Mouse (Mus musculus) heart, postnatal 25 days (tissue): ENCODE data around the gene Mterf2. TPM values are rescaled to one million over a fixed set of nuclear protein-coding genes. Genes with fewer than 3 reads are reported as not detected.
A peak's percentile ranks its signal among the peaks of the same experiment; 100 is the strongest.

Experiments
- DNase-seq: peaks from one replicate; pipeline ENCODE4 v3.0.0; 2022; ENCODE audit warnings: low spot score
- intact Hi-C: fragments of 180-260 bp; cut with DNase I; formaldehyde crosslinking; loops from one replicate; pipeline ENCODE4 v1.15.1; 2025
- total RNA-seq, 2 experiments: library from RNA; stranded (reverse); gene quantifications; 2 replicates each; pipeline ENCODE4 v1.2.3; 2021

Mterf2 gene
- 10 to 100 TPM; 21.5 to 24.3 TPM for total RNA-seq

DNA sequence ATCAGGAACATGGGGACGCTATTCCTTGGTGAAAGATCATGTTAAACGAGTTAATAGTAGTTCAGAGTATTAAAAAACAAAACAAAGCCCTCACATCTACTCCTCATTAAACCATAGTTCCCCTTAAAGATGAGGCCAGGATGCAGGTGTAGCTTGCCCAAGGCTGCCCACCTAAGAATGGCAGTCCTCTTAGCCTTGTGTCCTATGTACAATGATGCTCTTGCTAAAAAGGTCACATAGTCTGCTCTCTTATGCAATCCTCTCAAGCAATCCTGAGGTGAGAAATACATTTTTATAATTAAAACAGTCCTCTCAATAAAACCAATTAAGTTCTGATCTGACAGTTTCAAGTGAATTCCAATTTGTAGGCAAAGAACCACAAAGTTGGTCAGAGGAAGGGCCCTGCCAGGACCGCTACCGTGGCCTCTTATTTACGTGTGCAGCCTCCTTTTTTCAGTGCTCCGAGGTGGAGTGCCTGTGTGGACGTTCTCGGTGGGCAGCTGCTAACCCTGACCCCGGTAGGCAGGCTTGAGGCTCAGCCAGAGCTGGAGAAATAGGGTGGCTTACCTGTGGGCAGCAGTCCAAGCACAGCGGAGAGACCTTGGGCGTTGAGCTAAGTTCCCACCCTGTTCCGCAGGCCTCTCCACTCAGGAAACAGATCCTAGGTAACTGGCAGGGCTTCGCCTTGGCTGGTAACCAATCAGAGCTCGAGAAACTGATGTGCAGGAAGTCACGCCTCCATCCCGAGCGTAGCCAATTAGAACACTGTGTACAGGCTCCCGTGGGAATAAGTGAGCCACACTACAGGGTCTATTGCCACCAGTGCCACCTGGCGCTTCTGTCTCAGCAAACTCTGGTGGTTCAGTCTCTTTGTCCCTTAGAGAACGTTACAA lies at the start of gene Mterf2:
TSS of gene Mterf2 (minus strand) at position 633 of the 893 bp plus-strand sequence.
- intact Hi-C loops, result loop anchor here (2.0 to 10.0 kb wide), 2 partner anchors 25 to 483 kb away; partner anchors contain the start of genes Fhl4 and Tmem263

DNA sequence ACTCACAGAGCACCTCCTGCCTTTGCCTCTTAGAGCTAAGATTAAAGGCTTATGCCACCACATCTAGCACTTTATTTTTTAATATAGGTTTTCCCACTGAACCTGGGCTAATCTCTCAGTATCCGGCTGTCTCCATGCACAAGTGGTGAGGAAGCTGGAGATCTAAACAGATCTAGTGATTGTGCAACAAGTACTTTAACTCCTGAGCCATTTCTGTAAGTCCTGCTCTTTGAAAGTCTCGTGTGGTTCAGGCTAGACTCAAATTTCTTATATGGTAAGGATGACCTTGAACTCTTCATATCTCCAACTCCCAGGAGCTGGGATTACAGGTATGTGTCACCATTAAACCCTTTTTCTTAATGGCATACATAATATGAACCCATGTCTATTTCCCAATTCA lies 48.8 kb upstream of the Mterf2 start:
- no peak for DNase-seq
- intact Hi-C loops, result no loop called here

More for the DNA sequence above, at the start of gene Mterf2:
- DNase-seq, result peak; percentile 89

DNA sequence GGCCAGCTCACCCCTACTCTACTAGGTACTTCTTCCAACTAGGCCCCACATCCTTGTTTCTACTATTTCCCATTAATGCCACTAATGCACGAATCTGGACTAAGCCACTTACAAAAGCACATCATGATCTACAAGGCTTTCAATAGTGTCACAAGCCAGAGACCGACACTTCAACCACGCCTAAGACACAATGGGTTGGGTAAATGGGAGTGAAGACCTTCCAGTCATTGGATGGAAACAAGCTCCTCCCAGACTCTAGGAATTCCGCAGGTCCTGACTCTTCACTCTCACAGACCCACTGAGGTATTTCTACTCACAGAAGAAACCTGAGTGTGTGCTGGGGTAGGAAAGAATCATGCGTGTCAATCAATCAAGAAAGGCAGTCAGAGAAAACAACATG lies 37.5 kb upstream of the Mterf2 start:
- no peak for DNase-seq
- intact Hi-C loops, result no loop called here

DNA sequence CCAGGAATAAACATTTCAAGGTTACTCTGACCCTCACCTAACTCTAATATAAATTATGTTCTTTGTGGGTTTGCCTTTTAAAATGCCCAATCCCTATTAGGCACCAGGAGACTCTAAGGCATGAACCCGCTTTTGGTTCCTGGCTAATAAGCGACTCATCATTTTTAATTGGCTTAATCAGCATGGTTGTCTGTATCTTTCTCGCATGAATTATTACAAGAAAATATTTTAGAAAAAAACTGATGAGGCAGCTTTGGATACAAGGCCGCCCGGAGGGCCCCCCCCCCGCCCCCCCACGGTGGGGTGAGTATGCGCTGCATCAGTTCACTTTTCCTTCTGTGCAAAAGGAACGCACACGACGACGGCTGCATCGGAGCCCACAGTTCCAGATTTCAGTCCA lies 37.0 kb upstream of the Mterf2 start:
- DNase-seq, result no peak
- intact Hi-C loops, result no loop called here

DNA sequence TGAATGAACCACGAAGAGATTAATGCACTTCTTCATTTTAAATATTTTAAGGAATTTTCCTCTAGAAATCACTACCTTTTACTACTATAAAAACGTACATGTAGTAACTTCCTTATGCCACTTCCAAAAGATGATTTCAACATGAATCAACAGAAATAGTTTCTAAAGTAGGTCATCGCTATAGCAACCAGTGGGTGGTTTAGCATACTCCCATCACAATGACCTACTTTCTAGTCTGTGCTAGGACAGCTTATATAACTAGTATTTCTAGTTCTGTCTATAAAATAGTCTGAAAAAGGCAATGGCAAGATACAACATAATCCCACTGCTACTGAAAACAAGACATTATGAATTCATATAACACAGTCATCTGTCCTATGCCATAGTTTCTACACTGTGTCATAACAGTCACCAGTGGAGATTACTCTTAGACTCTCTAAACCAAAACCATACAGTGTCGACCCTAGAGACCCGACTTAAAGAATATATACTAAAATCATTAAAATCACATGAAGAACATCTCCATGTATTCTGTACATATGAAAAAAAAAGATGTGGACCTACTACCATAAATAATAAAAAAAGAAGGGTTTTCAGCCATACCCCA lies 34.0 kb upstream of the Mterf2 start:
- intact Hi-C loops, result no loop called here
- DNase-seq, result no peak

DNA sequence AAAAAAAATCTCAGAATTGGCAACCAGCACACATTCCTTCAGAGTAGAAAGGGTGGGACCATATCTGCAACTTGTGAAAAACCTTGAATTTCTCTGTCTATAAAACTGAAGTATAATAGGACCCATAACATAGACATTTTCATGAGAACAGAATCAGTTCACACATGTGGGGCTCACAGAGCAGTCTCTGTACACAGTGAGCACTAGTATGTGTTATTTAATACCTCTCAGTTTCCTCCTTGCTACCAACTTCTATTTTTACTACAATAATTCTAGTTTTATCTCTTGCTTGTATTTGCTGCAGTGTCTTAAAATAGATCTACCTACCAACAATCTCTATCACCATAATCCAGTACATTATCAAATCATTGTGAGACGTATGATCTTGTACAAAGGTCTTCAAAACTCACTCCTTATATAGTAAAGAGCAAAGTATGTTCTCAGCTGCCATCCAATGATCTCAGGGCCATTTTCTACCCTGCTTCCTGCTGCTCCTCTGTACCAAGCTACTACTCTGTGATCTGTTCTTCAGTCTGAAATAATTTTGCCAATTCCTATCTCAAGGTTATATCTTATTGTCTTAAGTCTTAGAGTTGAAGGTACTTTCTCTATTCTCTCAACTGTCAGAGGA lies 32.3 kb upstream of the Mterf2 start:
- intact Hi-C loops, result no loop called here
- no peak for DNase-seq

DNA sequence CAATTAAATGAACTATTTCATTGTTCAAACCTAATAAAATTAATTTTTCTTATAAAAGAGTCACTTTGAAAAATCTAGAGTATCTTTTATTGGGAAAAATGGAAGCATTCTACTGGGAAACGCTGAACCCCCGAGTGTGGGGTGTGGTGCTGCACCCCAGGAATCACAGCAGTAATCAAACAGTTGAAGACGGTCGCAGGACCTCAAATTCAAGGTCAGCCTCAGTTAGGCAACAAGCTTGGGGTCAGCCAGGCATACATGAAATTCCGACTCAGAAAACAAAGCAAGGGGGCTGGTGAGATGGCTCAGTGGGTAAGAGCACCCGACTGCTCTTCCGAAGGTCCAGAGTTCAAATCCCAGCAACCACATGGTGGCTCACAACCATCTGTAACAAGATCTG lies 29.6 kb upstream of the Mterf2 start:
- intact Hi-C loops, result no loop called here
- no peak for DNase-seq

DNA sequence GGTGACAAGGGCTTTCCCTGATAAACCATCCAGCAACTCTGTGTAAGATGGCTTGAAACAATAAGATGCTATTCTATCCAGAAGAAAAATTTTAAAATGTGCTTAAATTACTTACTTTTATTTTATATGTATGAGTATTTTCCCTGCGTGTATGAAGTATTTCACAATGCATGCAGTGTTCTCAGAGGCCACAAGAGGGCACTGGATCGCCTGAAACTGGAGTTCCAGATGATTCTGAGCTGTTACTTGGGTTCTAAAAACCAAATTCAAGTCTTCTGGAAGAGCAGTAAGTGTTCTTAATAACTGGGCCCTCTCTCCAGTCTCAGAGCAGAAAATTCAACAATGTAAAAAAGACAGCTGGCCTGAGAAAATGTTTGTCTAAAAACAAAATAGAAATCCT lies 26.4 kb upstream of the Mterf2 start:
- intact Hi-C loops, result loop anchor here (2.0 kb wide), 1 partner anchor 29 kb away; no protein-coding TSS in a partner anchor
- DNase-seq, result no peak

DNA sequence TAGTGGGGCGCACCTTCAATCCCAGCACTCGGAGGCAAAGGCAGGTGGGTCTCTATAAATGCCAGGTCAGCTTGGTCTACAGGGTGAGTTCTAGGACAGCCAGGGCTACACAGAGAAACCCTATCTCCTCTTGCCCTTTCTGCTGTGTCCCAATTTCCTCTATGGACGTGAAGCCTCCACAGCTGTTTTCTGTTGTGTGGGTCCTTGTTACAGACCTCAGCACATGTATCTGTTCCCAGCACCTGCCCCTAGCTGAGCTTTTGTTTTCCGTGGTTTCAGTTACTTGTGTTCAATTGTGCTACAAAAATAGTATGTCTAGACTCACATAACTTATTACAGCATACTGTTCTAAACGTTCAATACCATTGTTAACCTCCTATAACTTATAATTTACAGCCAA lies 21.4 kb upstream of the Mterf2 start:
- intact Hi-C loops, result no loop called here
- DNase-seq, result no peak

DNA sequence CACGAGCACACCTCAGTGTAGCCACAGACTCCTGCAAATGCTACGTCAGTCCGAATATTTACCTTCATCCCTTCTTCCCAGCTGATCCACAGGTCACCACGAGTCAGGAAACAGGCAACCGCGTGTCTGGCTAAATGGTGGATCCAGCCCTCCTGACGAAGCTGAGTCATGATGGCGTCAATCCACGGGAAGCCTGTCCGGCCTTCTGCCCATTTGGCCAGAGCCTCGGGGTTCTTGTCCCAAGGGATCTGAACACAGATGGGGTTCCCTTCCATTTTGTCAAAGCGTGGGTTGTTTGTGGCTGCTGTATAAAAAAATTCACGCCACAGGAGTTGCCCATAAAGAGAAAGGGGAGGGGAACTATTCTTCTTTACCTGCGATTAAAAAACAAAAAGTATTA lies 18.5 kb upstream of the Mterf2 start:
- intact Hi-C loops, result no loop called here
- no peak for DNase-seq

DNA sequence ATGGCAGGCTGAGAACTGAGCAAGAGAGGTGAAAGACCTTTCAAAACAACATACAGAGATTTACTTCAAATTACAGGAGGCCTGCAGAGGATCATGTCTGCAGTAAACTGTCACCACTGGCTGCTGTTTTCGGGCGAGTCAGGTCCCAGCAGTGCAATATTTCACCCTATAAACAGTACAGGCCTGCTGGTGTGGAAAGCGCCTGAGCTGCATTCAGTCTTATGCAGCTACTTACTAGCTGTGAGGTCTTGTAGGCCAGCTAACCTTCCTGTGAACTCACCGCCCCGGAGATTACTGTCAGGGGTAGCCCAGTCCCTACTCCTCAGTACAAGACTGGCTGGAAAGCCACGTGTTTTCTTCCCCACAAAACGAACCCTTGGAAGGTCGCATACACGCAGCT lies 13.6 kb upstream of the Mterf2 start:
- intact Hi-C loops, result no loop called here

DNA sequence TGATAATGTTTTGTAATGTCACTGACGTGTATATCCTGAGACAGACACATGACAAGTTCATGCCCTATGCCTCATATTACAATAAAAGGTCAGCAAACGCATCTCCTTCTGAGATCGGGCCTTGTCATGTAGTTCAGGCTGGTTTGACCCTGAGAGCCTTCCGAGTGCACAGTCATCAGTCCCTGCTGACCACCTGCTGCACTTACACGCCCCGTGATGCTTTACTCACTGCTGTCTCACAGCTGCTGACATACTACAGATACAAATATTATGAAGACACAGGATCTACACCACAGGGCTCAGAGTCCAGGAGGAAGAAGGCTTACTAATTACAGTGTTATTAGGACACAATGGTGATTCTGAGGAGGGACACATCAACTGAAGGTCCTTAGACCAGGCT lies 8.7 kb upstream of the Mterf2 start:
- no peak for DNase-seq
- intact Hi-C loops, result no loop called here

More for the DNA sequence above, 13.6 kb upstream of the Mterf2 start:
- no peak for DNase-seq

DNA sequence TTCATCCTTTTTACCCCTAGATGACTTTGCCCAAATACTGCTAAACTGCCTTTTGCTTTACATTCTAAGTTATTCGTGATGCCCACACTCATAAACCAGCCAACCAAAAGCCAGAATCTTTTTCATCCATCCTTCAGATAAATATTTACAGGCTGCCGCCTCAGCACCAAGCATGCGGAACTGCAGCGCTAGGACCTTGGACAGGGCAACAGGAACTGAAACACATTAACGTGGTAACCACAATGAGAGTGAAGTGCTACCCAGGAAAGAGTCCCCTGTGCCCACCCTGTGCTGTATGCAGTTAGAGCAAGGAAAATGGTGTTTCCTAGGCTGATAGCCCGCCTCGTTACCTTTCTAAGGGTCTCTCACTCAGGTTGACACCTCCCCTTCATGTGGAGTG lies 626 bp upstream of the Mterf2 start:
- DNase-seq, result no peak
- intact Hi-C loops, result loop anchor here (10.0 kb wide), 1 partner anchor 484 kb away; no protein-coding TSS in a partner anchor

DNA sequence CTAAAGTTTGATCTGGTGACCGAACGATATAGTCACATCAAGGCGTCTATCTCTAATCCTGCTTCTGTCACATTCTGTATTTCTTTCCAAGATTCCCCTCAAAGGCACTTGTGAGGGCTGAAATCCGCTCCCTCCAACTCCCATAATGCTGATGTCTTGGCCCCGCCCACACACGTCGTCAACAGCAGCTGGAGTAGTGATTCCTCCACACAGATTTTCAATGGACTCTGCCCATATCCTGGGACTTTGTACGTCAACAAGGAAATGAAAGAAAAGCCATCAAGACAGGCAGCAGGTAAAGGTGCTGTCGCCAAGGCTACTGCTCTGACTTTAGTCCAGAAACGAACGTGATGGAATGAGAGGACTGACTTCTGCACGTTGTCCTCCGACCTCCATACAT lies 2.6 kb downstream of the Mterf2 start:
- no peak for DNase-seq
- intact Hi-C loops, result loop anchor here (10.0 kb wide), 1 partner anchor 480 kb away; no protein-coding TSS in a partner anchor

DNA sequence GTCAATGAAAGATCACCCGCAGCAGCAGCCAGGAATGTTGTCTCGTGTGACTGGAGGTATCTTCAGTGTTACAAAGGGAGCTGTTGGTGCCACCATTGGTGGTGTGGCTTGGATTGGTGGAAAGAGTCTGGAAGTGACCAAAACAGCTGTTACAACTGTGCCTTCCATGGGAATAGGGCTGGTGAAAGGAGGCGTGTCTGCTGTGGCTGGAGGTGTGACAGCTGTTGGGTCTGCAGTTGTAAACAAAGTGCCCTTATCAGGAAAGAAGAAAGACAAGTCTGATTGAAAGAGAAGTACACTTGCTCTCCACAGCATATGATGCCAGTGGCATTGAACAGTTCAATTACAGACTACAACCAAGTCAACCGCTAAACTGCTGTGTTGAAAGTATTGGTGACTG lies 13.4 kb downstream of the Mterf2 start:
- intact Hi-C loops, result no loop called here
- no peak for DNase-seq

DNA sequence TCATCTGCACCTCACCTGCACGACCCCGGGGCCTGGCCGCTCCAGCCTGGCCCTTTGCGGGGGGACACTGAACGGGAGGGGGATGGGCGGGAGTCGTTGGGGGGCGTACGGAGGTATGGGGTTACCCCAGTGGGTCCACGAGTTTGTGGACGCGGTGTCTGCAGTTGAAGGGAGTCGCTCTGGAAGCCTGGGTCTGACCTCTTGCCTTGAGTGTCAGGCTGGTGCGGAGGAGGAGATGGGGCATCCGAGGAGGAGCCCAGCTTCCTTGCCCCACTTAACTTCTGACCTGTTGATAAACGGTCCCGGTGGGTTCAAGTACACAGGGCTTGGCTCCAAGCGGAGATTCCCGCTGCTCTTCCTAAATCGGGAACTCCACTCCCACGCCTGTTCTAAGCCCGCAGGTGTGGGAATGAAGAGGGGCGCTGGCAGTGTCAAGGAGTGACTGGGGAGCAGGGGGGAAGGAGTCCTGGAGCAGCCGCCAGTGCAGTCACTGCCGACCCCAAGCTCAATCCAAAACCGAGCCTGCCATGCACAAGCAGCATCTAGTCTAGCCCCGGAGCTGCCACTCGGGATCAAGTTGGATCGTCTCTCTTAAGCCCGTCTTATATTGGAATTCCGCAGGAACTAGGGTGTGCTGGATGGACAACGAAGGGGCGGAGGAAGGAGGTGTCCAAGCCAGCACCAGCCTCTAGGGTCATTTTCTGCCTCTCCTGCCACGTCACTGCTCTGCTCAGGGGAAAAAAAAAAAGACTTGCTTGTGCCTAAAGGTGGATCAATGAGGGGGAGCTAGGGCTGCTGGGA lies 24.5 kb downstream of the Mterf2 start:
- intact Hi-C loops, result loop anchor here (2.0 to 5.0 kb wide), 2 partner anchors 24 to 84 kb away; partner anchors contain the start of gene Cry1

DNA sequence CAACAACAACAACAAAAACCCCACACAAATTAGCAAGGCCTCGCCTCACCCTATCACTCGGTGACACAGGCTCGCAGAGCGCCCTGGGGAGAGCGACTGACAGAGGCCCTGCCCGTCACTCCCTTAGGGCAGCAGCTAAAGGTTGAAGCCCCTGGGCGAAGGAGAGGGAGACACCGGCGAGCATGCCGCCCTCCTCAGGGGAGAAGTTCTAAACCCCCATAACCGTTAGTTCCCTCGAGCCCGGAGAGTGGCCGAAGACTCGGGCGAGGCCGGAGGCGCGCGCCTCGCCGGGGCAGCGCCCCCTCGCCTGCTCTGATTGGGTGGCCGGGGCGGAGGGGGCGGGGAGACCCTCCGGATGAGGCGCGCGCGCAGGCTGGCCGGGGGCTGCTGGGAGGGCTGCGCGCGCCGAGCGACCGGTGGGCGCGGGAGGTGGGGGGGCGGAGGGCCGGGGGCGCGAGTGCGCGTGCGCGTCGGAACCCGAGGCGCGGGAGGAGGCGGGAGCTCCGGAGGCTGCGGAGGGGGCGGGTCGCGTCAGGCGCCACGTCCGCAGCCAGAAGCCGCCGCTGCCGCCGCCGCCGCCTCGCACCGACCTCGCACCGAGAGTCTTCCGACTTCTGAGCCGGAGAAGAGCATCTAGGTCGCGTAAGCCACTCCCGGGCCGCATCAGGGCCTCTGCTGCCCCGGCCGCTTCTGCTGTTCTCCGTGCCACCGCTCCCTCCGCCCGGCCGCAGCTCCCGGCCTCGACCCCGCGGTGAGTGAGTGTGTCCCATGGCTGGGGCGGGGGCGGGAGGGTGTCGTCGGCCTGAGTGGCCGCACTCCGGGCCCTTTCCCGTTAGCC lies 25.4 kb downstream of the Mterf2 start, which contains the start of the genes Fhl4 and Tmem263:
TSS of gene Fhl4 (minus strand) at position 249 of the 838 bp plus-strand sequence.
TSS of gene Tmem263 (plus strand) at position 381 of the 838 bp plus-strand sequence.
- intact Hi-C loops, result loop anchor here (2.0 to 5.0 kb wide), 2 partner anchors 24 to 85 kb away; partner anchors contain the start of gene Cry1
- peak; percentile 75 for DNase-seq

More for the DNA sequence above, 24.5 kb downstream of the Mterf2 start:
- peak; percentile 6 for DNase-seq

DNA sequence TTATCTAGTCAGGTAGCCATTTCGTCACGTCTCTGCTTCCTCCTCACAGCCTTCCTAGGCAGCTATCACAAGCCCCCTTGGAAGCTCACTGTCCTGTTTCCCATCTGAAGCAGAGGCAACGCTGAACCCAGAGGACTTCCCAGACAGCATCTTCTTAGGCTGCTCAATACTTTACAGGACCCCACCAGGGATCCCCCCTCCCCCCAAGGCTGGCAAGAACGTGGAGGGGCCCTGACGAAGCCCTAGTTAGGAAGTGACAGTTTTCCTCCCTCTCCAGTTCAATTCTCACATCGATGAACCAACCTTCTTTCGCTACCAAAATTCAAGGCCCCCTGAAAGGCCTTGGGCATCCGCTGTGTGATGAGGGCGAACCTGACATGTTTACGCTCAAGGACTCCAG lies 26.0 kb downstream of the Mterf2 start:
- peak; percentile 10 for DNase-seq
- intact Hi-C loops, result loop anchor here (2.0 to 5.0 kb wide), 2 partner anchors 25 to 85 kb away; partner anchors contain the start of gene Cry1
